Mouse (Mus musculus) thymus, adult 2 months (tissue): ENCODE results near the gene Praf2. TPM values are rescaled to one million over a fixed set of nuclear protein-coding genes. Genes with fewer than 3 reads are reported as not detected.
A peak's percentile ranks its signal among the peaks of the same experiment; 100 is the strongest.

ENCODE experiments used
- DNase-seq: peaks from one replicate; pipeline ENCODE4 v3.0.0; 2021
- H3K27ac ChIP-seq: fragments of 200-500 bp; 2 replicates; pipeline ENCODE4 v1.5.1; 2012; ENCODE audit warnings: low read length, control low read depth; ENCODE audit not compliant: control insufficient read depth, insufficient read depth
- H3K27me3 ChIP-seq: fragments of 200-500 bp; 2 replicates; pipeline ENCODE4 v1.6.1; 2012; ENCODE audit warnings: mild to moderate bottlenecking, low read length, moderate library complexity, mixed read lengths; ENCODE audit not compliant: control insufficient read depth, insufficient read depth
- H3K36me3 ChIP-seq: fragments of 200-500 bp; 2 replicates; pipeline ENCODE4 v1.6.1; 2012; ENCODE audit warnings: mild to moderate bottlenecking, low read length, moderate library complexity; ENCODE audit not compliant: control insufficient read depth, insufficient read depth
- H3K4me1 ChIP-seq: fragments of 200-500 bp; replicated peaks from 2 replicates; pipeline ENCODE4 v1.6.1; 2012; ENCODE audit warnings: low read length; ENCODE audit not compliant: control insufficient read depth, insufficient read depth
- H3K4me3 ChIP-seq: fragments of 200-500 bp; 2 replicates; pipeline ENCODE4 v1.5.1; 2012; ENCODE audit warnings: mild to moderate bottlenecking, low read length, control low read depth, moderate library complexity; ENCODE audit not compliant: control insufficient read depth, insufficient read depth
- CTCF ChIP-seq: fragments of 200-500 bp; IDR thresholded peaks from 2 replicates; pipeline ENCODE4 v1.5.1; 2012; ENCODE audit warnings: mild to moderate bottlenecking, control low read depth, low read length, moderate library complexity, borderline replicate concordance; ENCODE audit not compliant: control insufficient read depth, poor library complexity, insufficient read depth; ENCODE audit errors: extremely low read depth
- POLR2A ChIP-seq: fragments of 200-500 bp; IDR thresholded peaks from 2 replicates; pipeline ENCODE4 v1.6.1; 2012; ENCODE audit warnings: mild to moderate bottlenecking, low read length, control low read depth, moderate library complexity; ENCODE audit not compliant: control insufficient read depth, poor library complexity, insufficient read depth; ENCODE audit errors: extremely low read depth
- WGBS: fragments of 180-500 bp; shearing (Covaris S2); methylation state at CpG from one replicate; pipeline ENCODE4 v1.1.7; 2018; 5-methylcytosine and 5-hydroxymethylcytosine counted together
- polyA plus RNA-seq: library from polyadenylated mRNA; depleted of rRNA; stranded (reverse); fragments of >200 nt; gene quantifications from 2 replicates; pipeline ENCODE4 v1.2.3, GENCODE M21; 2012

Gene Praf2
- polyA plus RNA-seq, 1 experiment, result 39.9 TPM

GRCm38 (mm10) chrX:7722282-7722611 lies 6.0 kb upstream of the Praf2 start:
- no peaks in the 10 kb centered on the region for H3K27me3 ChIP-seq
- H3K27ac ChIP-seq, result peak overlapping the region; percentile 42; the same call in 1 of the 2 replicates
- TF ChIP-seq POLR2A (no peak), CTCF (no peak)
- 0% methylated on average over 11 of the region's 11 CpGs for WGBS
- H3K4me3 ChIP-seq, result peak overlapping the region; percentile 82
- peaks cover 11% of the 10 kb centered on the region for H3K36me3 ChIP-seq
- no peak for DNase-seq
- H3K4me1 ChIP-seq, result peaks cover 6% of the 10 kb centered on the region; the same call in 1 of the 2 replicates

- no peak for TF ChIP-seq POLR2A
- TF ChIP-seq CTCF, result no peak
Observed at GRCm38 (mm10) chrX:7722691-7723090, 5.5 kb upstream of the Praf2 start.

GRCm38 (mm10) chrX:7724135-7724534 lies 4.1 kb upstream of the Praf2 start:
- Histone ChIP-seq H3K27me3 (no peaks in the 10 kb centered on the region), H3K4me3 (no peak overlapping the region), H3K36me3 (peaks cover 16% of the 10 kb centered on the region), H3K27ac (no peak overlapping the region), H3K4me1 (peaks cover 14% of the 10 kb centered on the region; the same call in 1 of the 2 replicates)
- WGBS, result 98% methylated on average over 7 of the region's 7 CpGs
- TF ChIP-seq POLR2A, result no peak
- no peak for TF ChIP-seq CTCF
- DNase-seq, result no peak

More at GRCm38 (mm10) chrX:7722691-7723090, 5.5 kb upstream of the Praf2 start:
- H3K27ac ChIP-seq, result no peak overlapping the region
- DNase-seq, result no peak
- WGBS, result 1% methylated on average over 4 of the region's 4 CpGs
- H3K27me3 ChIP-seq, result no peaks in the 10 kb centered on the region
- peaks cover 15% of the 10 kb centered on the region for H3K36me3 ChIP-seq
- peaks cover 6% of the 10 kb centered on the region; the same call in 1 of the 2 replicates for H3K4me1 ChIP-seq
- H3K4me3 ChIP-seq, result peak overlapping the region; percentile 82

- H3K36me3 ChIP-seq, result peaks cover 16% of the 10 kb centered on the region
- H3K27me3 ChIP-seq, result no peaks in the 10 kb centered on the region
- DNase-seq, result no peak
- no peak for TF ChIP-seq CTCF
- TF ChIP-seq POLR2A, result no peak
- H3K27ac ChIP-seq, result no peak overlapping the region
- H3K4me1 ChIP-seq, result peaks cover 14% of the 10 kb centered on the region; the same call in 1 of the 2 replicates
- H3K4me3 ChIP-seq, result no peak overlapping the region
- WGBS, result 93% methylated on average over 12 of the region's 12 CpGs
Observed at GRCm38 (mm10) chrX:7725841-7726240, 2.4 kb upstream of the Praf2 start.

- Histone ChIP-seq H3K4me1 (peaks cover 14% of the 10 kb centered on the region; the same call in 1 of the 2 replicates), H3K36me3 (peaks cover 16% of the 10 kb centered on the region), H3K27ac (no peak overlapping the region), H3K4me3 (no peak overlapping the region), H3K27me3 (no peaks in the 10 kb centered on the region)
- 98% methylated on average over 11 of the region's 13 CpGs for WGBS
- no peak for DNase-seq
- no peak for TF ChIP-seq CTCF
- no peak for TF ChIP-seq POLR2A
Observed at GRCm38 (mm10) chrX:7727176-7727575, 1.1 kb upstream of the Praf2 start.

- TF ChIP-seq POLR2A, result no peak
- TF ChIP-seq CTCF, result no peak
- no peak overlapping the region for H3K27ac ChIP-seq
Observed at GRCm38 (mm10) chrX:7728922-7729265, 655 bp downstream of the Praf2 start.

More at GRCm38 (mm10) chrX:7728922-7729265, 655 bp downstream of the Praf2 start:
- Histone ChIP-seq H3K36me3 (peaks cover 16% of the 10 kb centered on the region), H3K4me3 (peak overlapping the region; percentile 60), H3K4me1 (0 out of 2 replicates have a peak, but pooled peaks cover 10% of the 10 kb centered on the region), H3K27me3 (no peaks in the 10 kb centered on the region)
- WGBS, result 34% methylated on average over 4 of the region's 4 CpGs
- DNase-seq, result no peak
